In the genomic region with DNA sequence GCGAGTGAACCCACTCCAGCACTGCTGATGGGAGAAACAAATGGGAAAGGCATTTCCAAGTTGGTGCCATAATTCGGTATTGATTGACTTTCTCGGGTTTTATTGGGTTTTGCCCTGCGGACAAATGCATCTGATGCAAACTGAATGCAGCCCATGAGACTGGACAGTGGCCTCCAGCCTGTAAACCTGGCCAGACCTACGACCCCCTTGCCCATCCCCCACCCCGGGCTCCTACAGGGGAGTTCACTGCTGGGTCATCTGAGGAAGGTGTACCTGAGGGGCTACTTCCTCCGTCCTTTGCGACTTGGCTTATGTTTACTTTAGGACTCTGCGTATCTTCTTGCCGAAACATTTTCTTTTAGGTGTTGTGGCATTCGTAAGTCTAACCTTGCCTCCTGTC, we compare ENCODE assay signal across 8 mouse cellular contexts.
A peak's percentile ranks its signal among the peaks of the same experiment; 100 is the strongest.
DNase-seq lines count a peak whose midpoint lies in the region; ATAC-seq lines count a peak whose summit lies in the region.
"Had no signal": no experiment of that assay in that cellular context is flagged by ENCODE, and none has a peak within 500 bp of the region (broad histone marks: within the 10 kb centered on the region; RNA-seq: fewer than 3 reads in every experiment).

No protein-coding gene starts in this region.

- peaks cover 6% of the 10 kb centered on the region; the same call in 1 of the 2 replicates for H3K27me3 ChIP-seq in kidney, embryonic 14.5 days (ENCODE audit: control insufficient read depth, insufficient read depth, low read length)
- peaks cover 47% of the 10 kb centered on the region for H3K27me3 ChIP-seq in forebrain, embryonic 14.5 days (replicated peaks; ENCODE audit: control insufficient read depth, insufficient read depth, low read length)
- H3K27me3 ChIP-seq in hindbrain, embryonic 14.5 days (ENCODE audit: control insufficient read depth, insufficient read depth, low read length) = 0 out of 2 replicates have a peak, but pooled peaks cover 23% of the 10 kb centered on the region
- peaks cover 12% of the 10 kb centered on the region; the same call in 1 of the 2 replicates for H3K27me3 ChIP-seq in midbrain, embryonic 15.5 days (replicated peaks)

- H3K4me2 ChIP-seq in kidney, embryonic 14.5 days (replicated peaks; ENCODE audit: low read depth, low read length) = peak overlapping the region; percentile 40
- peak overlapping the region; percentile 6; the same call in 1 of the 2 replicates for H3K4me2 ChIP-seq in forebrain, embryonic 14.5 days (ENCODE audit: low read length)
- H3K4me2 ChIP-seq in hindbrain, embryonic 14.5 days (replicated peaks) = peak overlapping the region; percentile 42
- peak overlapping the region; percentile 44 for H3K4me2 ChIP-seq in midbrain, embryonic 15.5 days

- DNase-seq in kidney, postnatal 10 days = no peak
- no peak for DNase-seq in forebrain, embryonic 14.5 days (ENCODE audit: low spot score)
- DNase-seq in hindbrain, embryonic 14.5 days (ENCODE audit: low spot score) = no peak
- DNase-seq in thymus, postnatal 14 days = no peak
- no peak for DNase-seq in urinary bladder, postnatal 4 days (ENCODE audit: low spot score in 2 of 2)

- H3K4me1 ChIP-seq in kidney, embryonic 14.5 days (ENCODE audit: control insufficient read depth, insufficient read depth, low read length) = peaks cover 14% of the 10 kb centered on the region
- H3K4me1 ChIP-seq in forebrain, embryonic 14.5 days (ENCODE audit: control insufficient read depth, insufficient read depth, low read length) = no peaks in the 10 kb centered on the region
- H3K4me1 ChIP-seq in hindbrain, embryonic 14.5 days (replicated peaks; ENCODE audit: control insufficient read depth, insufficient read depth, low read length) = peaks cover 12% of the 10 kb centered on the region; the same call in 1 of the 2 replicates
- peaks cover 14% of the 10 kb centered on the region for H3K4me1 ChIP-seq in midbrain, embryonic 15.5 days
- H3K4me1 ChIP-seq: megakaryocyte, embryonic 14.5 days had no signal

- H3K4me3 ChIP-seq in kidney, embryonic 14.5 days (ENCODE audit: low read length) = peak overlapping the region; percentile 18; the same call in 1 of the 2 replicates
- no peak overlapping the region for H3K4me3 ChIP-seq in forebrain, embryonic 14.5 days (ENCODE audit: low read depth, low read length)
- H3K4me3 ChIP-seq in hindbrain, embryonic 14.5 days (replicated peaks; ENCODE audit: low read length) = no peak overlapping the region
- 0 out of 2 replicates have a peak overlapping the region, but pooled peaks have one; percentile 7 for H3K4me3 ChIP-seq in midbrain, embryonic 15.5 days
- H3K4me3 ChIP-seq: megakaryocyte, embryonic 14.5 days had no signal

- no peak for ATAC-seq in kidney, embryonic 14.5 days (ENCODE audit: low FRiP score, low TSS enrichment)
- ATAC-seq in forebrain, embryonic 14.5 days = no peak
- ATAC-seq in hindbrain, embryonic 14.5 days (ENCODE audit: low FRiP score) = no peak
- no peak for ATAC-seq in midbrain, embryonic 15.5 days (replicated peaks)

- no peak overlapping the region for H3K27ac ChIP-seq in kidney, embryonic 14.5 days (ENCODE audit: low read depth, low read length)
- H3K27ac ChIP-seq in forebrain, embryonic 14.5 days (ENCODE audit: low read depth, low read length) = no peak overlapping the region
- no peak overlapping the region for H3K27ac ChIP-seq in hindbrain, embryonic 14.5 days
- H3K27ac ChIP-seq in midbrain, embryonic 15.5 days = no peak overlapping the region

- no peaks in the 10 kb centered on the region for H3K9me3 ChIP-seq in kidney, embryonic 14.5 days (ENCODE audit: control insufficient read depth, low read length)
- no peaks in the 10 kb centered on the region for H3K9me3 ChIP-seq in forebrain, embryonic 14.5 days (replicated peaks; ENCODE audit: control insufficient read depth, low read length)
- H3K9me3 ChIP-seq in hindbrain, embryonic 14.5 days (ENCODE audit: control insufficient read depth, low read length) = no peaks in the 10 kb centered on the region
- H3K9me3 ChIP-seq in midbrain, embryonic 15.5 days = no peaks in the 10 kb centered on the region

- WGBS in kidney, embryonic 14.5 days = 13% methylated on average over 11 of the region's 11 CpGs
- WGBS in forebrain, embryonic 14.5 days = 60% methylated on average over 11 of the region's 11 CpGs
- 58% methylated on average over 11 of the region's 11 CpGs for WGBS in hindbrain, embryonic 14.5 days
- WGBS in midbrain, embryonic 15.5 days = 67% methylated on average over 11 of the region's 11 CpGs

- no peaks in the 10 kb centered on the region for H3K36me3 ChIP-seq in kidney, embryonic 14.5 days (ENCODE audit: control insufficient read depth, insufficient read depth, low read length)
- H3K36me3 ChIP-seq in forebrain, embryonic 14.5 days (ENCODE audit: control insufficient read depth, insufficient read depth, low read length) = no peaks in the 10 kb centered on the region
- H3K36me3 ChIP-seq in hindbrain, embryonic 14.5 days (replicated peaks; ENCODE audit: control insufficient read depth, insufficient read depth) = no peaks in the 10 kb centered on the region
- no peaks in the 10 kb centered on the region for H3K36me3 ChIP-seq in midbrain, embryonic 15.5 days (replicated peaks)

- no peak overlapping the region for H3K9ac ChIP-seq in kidney, embryonic 14.5 days (ENCODE audit: low read depth, low read length)
- no peak overlapping the region for H3K9ac ChIP-seq in forebrain, embryonic 14.5 days (ENCODE audit: low read length)
- peak overlapping the region; percentile 33; the same call in 1 of the 2 replicates for H3K9ac ChIP-seq in hindbrain, embryonic 14.5 days
- no peak overlapping the region for H3K9ac ChIP-seq in midbrain, embryonic 15.5 days

Comparison
In these comparisons a context has a peak if more than half of its experiments do, and no peak if none do; other contexts are left out.
1. H3K4me3 ChIP-seq: peak in kidney, embryonic 14.5 days (single experiment) and midbrain, embryonic 15.5 days (single experiment); none in forebrain, embryonic 14.5 days (single experiment) and hindbrain, embryonic 14.5 days (single experiment).
2. Peak in every context shown above with its lines, with median percentiles within 50 percentile points of each other: H3K4me2 ChIP-seq.